Mouse (Mus musculus) layer of hippocampus, adult 6 months (tissue): Measurements from ENCODE around the gene Xlr. TPM values are rescaled to one million over a fixed set of nuclear protein-coding genes. Genes with fewer than 3 reads are reported as not detected.

Experiments used
- long read RNA-seq, 2 experiments: library from polyadenylated mRNA; unstranded; transcript quantifications; one replicate each; pipeline ENCODE4 v2.0.0; 2019 to 2020
- polyA plus RNA-seq: library from polyadenylated mRNA; unstranded; fragments of <200 nt; fragmentation: Nextera tagmentation; gene quantifications from 2 replicates; pipeline ENCODE4 v1.2.3, GENCODE M21; 2021

The Xlr gene
- polyA plus RNA-seq, result 3.2 and 3.7 TPM in 2 replicates
- long read RNA-seq, experiment 1, result 0 reads
- long read RNA-seq, experiment 2, partial matches to known transcripts, result 1 of 1 reads
- long read RNA-seq, experiment 2, other reads (novel, unspliced or antisense), result 0 of 1 reads

DNA sequence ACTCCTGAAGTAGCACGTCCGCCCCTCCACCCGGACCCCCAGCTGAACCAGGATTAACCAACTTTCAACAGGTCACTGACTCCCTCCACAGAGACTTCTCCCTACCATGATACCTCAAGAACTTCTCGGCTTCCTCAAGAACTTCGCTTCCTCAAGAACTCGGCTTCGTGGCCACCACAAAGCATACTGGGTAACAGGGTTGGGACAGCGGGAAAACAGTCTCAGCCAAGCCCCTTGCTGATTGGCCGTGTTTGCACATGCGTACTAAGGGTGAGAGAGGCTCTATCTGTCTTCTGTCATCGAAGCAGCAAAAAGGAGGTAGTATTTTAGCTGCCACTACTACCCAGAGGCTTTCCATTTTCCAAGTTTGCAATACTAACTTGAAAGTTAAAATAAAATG is at the start of gene Xlr:
Gene Xlr, minus strand, starts transcription at position 188 of the 400 bp plus-strand sequence.

DNA sequence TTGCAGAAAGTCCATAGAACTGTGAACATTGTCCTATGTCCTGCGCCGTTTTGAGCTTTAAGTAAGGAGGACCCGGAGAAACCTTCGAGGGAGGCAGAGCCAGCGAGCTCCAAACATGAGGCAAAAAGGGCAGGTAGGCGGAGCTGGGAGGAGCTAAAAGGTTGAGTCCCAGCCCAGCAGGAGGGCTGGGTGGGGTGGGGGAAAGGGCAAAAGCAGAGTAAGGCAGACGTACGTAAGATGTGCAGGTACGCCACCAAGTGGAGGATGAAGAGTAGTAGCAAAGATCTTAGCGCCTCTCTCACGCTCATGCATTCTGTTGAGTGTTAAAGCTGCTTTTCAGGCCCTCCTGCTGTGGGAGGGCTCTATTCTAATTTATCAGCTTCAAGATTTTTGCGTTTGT is 21.2 kb downstream of the Xlr start, which contains the start of gene Zfp36l3:
Gene Zfp36l3, minus strand, starts transcription at position 119 of the 400 bp plus-strand sequence.

DNA sequence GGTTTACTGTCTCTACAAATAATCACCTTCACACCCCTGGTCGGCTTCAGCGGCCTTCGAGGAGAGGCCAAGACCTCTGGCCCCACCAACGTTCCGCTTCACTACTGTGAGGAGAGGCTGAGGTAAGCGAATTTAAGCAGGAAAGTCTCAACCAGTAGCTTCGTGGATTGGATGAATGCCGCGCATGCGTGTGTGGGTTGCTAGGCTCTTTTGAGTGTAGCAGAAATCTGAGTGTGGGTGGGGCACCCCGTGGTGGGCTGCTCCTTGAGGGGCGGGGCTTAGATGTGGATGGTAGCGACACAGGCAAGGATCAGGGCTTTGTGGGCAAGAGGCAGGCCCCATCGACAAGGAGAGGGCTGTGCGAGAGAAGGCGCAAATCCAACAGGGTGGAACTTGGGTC is 39.8 kb downstream of the Xlr start, which contains the start of gene 1700013H16Rik:
Gene 1700013H16Rik, minus strand, starts transcription at position 96 of the 400 bp plus-strand sequence.

Other genes starting within 250 kb of the Xlr start
- 279 and 311 TPM in 2 replicates for gene Rtl8c, start 189.7 kb downstream of the Xlr start, polyA plus RNA-seq
- not detected in 2 replicates for gene Gm14597, start 188.7 kb downstream of the Xlr start, polyA plus RNA-seq
- 61.4 TPM in 2 replicates for gene Rtl8a, start 154.0 kb downstream of the Xlr start, polyA plus RNA-seq
- 24.4 and 25.2 TPM in 2 replicates for gene Rtl8b, start 127.3 kb downstream of the Xlr start, polyA plus RNA-seq
- 0.25 and 0.58 TPM in 2 replicates for gene 4930502E18Rik, start 72.9 kb downstream of the Xlr start, polyA plus RNA-seq
- gene 1700013H16Rik, start 39.9 kb downstream of the Xlr start, polyA plus RNA-seq, result not detected in 2 replicates
- gene Zfp36l3, start 21.3 kb downstream of the Xlr start, polyA plus RNA-seq, result not detected in 2 replicates